Mouse (Mus musculus) adrenal gland, adult 10 weeks (tissue): Measurements from ENCODE around the gene Nono. TPM values are rescaled to one million over a fixed set of nuclear protein-coding genes. Genes with fewer than 3 reads are reported as not detected.

Source experiments
- polyA plus RNA-seq: library from polyadenylated mRNA; stranded (reverse); fragments of 350-450 nt; fragmentation: Illumina TruSeq; extraction: RNeasy Lipid Tissue Mini Kit (QIAGEN cat#74804); gene quantifications from one replicate; pipeline ENCODE4 v1.2.3, GENCODE M21; 2014; ENCODE audit warnings: low read depth, low replicate concordance

The Nono gene
- 358 TPM for polyA plus RNA-seq

GRCm38 (mm10) chrX:101429142-101429949 lies at the start of gene Nono:
TSS of gene Nono (plus strand) at chrX:101429318.

GRCm38 (mm10) chrX:101420700-101421095 lies 8.4 kb upstream of the Nono start, which contains the start of gene Zmym3:
TSS of gene Zmym3 (minus strand) at chrX:101420849.

GRCm38 (mm10) chrX:101448886-101449475 lies 19.9 kb downstream of the Nono start, which contains the start of gene Itgb1bp2:
TSS of gene Itgb1bp2 (plus strand) at chrX:101449088.

Other genes starting within 250 kb of the Nono start
- gene Snx12, start 206.8 kb upstream of the Nono start, polyA plus RNA-seq = 56.7 TPM
- 13.6 TPM for gene Foxo4, start 174.8 kb upstream of the Nono start, polyA plus RNA-seq
- gene Gm614, start 165.3 kb upstream of the Nono start, polyA plus RNA-seq = not detected
- gene Il2rg, start 161.1 kb upstream of the Nono start, polyA plus RNA-seq = 15.6 TPM
- gene Gm20489, start 160.3 kb upstream of the Nono start, polyA plus RNA-seq = not detected
- gene Med12, start 155.3 kb upstream of the Nono start, polyA plus RNA-seq = 4.1 TPM
- 3.4 TPM for gene Nlgn3, start 130.2 kb upstream of the Nono start, polyA plus RNA-seq
- gene Gjb1, start 52.9 kb upstream of the Nono start, polyA plus RNA-seq = not detected
- 93.1 TPM for gene Zmym3, start 8.5 kb upstream of the Nono start, polyA plus RNA-seq
- gene Itgb1bp2, start 19.8 kb downstream of the Nono start, polyA plus RNA-seq = 0.47 TPM
- 81.5 TPM for gene Taf1, start 103.4 kb downstream of the Nono start, polyA plus RNA-seq
- gene Ogt, start 210.7 kb downstream of the Nono start, polyA plus RNA-seq = 264 TPM